Mouse (Mus musculus): ENCODE data around the gene Ntn5. TPM values are rescaled to one million over a fixed set of nuclear protein-coding genes. Genes with fewer than 3 reads are reported as not detected.

The Ntn5 gene
- polyA plus RNA-seq, 1 experiment = 1.7 TPM

DNA sequence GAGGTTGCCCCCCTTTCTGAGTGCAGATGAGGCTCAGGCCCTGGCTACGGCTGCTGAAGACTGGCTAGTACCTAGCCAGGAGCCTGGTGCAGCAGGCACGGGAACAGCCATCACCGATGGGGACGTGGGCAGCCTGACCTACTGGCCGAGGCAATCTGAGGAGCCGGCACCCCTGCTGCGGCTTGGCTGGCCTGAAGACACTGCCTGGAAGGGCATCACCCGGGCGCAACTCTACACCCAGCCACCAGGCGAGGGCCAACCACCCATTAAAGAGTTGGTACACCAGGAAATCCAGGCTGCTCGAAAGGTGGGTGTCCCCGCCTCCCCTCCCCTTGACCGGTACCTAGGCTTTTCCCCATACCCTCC is 38.5 kb downstream of the Ntn5 start:
- no peak for DNase-seq (ENCODE audit: extremely low spot score in 1 of 2, low spot score in 1 of 2)

GRCm38 (mm10) chr7:45723301-45723700 is 39.5 kb downstream of the Ntn5 start:
- no peak for DNase-seq (ENCODE audit: extremely low spot score in 1 of 2, low spot score in 1 of 2)

GRCm38 (mm10) chr7:45723781-45724180 is 40.0 kb downstream of the Ntn5 start:
- no peak for DNase-seq (ENCODE audit: extremely low spot score in 1 of 2, low spot score in 1 of 2)

- DNase-seq (ENCODE audit: extremely low spot score in 1 of 2, low spot score in 1 of 2) = no peak
These were observed 41.3 kb downstream of the Ntn5 start for GRCm38 (mm10) chr7:45725151-45725550.

DNA sequence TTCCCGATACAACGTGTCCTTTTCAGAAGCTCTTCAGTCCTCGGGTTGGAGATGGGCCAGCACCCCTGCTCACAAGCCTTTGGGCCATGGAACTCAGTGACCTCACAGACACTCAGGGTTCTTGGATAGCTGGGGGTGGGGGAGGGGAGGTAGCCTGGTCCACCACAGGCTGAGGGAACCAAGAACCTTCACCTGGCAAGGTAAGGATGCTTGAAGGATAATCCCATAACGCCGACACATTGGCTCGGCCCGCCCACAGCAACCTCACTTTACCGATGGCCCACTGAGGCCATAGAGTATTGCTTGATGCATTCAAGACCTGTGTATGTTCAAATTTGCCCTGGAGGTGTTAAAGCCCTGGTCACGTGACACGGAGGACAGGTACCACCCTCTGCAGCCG is 41.9 kb downstream of the Ntn5 start, which contains the start of gene Spaca4:
Gene Spaca4, minus strand, starts transcription at position 101 of the 400 bp plus-strand sequence.
- no peak for DNase-seq (ENCODE audit: extremely low spot score in 1 of 2, low spot score in 1 of 2)

DNA sequence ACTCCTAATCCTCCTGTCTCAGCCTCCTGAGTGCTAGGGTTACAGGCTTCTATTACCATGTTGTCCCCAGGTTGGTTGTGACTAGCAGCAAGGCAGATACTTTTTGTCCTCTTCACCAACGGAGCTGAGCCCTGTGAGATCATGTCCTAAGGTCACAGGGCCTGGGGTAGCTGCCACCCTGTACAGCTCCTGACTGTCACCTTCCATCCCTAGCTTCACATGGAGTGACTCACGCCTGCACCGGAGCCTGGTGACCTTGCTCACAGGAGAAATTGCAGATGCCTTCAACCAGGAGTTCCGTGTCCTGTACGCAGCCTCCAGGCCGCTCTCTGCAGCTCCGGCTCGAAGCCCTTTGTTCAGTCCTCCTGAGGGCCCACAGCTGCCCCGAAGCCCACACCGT is 42.6 kb downstream of the Ntn5 start:
- no peak for DNase-seq (ENCODE audit: extremely low spot score in 1 of 2, low spot score in 1 of 2)

DNA sequence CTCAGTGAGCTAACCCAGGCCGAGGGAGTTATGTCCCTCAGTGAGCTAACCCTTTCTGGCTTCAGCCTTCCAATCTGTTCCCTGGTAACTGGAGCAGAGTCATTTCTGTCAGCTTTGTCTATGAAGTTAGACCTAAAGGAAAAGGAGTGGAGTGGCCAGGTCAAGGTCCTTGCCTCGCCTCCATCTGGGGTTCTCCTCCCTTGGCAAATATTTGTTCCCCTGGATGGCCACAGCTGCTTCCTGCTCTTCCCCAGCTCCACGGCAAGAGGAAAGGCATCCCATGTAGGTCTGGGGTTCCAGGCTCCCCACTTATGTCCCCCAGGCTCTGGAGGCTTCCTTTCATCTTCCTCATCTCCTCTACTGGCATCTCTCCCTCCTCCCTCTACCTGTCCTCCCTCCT is 43.8 kb downstream of the Ntn5 start:
- no peak for DNase-seq (ENCODE audit: extremely low spot score in 1 of 2, low spot score in 1 of 2)

DNA sequence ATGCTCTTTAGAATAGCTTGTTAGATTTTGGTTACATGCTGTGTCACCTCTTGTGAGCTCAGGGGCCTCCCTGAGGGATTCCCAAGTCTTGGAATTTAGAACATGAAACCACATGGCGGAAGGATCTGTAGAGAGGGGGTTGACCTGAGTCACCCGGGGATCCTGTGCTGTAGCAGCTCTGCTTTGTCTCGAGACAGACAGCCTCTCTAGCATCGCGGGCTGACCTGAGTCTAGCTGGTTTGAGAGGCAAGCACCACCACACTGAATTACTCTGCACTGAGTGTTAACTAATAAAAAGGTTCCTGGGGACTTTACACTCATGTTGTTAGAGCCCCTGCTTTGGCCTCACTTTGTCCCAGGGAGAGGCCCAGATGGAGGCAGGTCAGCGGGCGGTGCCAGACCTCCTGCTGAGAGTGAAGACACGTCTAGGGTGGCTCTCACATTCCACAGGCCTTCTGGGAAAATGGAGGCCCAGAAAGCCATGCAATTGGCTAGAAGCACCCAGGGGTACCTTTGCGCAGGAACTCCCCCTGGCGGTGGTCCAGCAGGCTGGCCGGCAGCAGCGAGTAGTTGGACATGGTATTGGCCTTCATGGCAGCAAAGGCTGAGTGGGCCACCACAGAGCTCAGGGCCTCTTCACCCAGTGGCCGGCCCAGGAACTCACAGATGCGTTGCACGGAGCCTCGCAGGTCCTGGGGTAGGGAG is 47.1 kb downstream of the Ntn5 start:
- DNase-seq (ENCODE audit: extremely low spot score in 1 of 2, low spot score in 1 of 2) = no peak

DNA sequence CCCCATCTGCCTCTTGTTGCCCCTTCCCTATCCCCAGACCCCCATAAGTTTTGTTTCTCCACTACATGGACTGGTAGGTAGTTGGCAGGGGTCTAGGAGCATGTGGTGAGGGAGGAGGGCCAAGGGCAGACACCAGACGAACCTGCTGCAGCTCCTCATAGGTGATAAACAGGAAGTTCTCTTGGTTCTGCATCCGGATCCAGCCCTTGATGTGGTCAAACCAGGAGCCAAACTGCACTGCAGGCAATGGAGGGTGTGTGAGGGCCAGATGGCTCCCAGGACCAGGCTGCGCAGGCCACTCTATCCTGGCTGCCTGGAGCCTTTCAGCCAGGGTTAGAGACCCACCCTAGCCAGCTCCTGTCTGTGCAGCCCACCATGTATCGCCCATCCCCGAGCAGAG is 49.7 kb downstream of the Ntn5 start:
- no peak for DNase-seq (ENCODE audit: extremely low spot score in 1 of 2, low spot score in 1 of 2)

- peak; percentile 63 to 94 for DNase-seq (ENCODE audit: extremely low spot score in 1 of 2, low spot score in 1 of 2)
These were observed 55.4 kb downstream of the Ntn5 start for GRCm38 (mm10) chr7:45739162-45739763.

DNA sequence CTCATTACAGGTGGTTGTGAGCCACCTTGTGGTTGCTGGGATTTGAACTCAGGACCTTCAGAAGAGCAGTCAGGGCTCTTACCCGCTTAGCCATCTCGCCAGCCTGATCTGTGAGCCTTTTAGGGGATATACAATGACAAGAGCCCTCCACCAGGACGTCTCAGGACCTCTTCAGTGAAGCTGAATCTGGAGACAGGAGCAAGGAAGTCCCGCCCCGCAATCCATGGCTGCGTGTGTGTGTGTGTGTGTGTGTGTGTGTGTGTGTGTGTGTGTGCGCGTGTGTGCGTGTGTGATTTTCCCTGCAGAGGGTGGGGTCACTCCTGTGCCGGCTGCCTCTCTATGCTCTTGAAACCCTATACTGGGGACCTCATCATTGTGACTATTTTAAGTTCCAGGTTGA is 56.0 kb downstream of the Ntn5 start:
- no peak for DNase-seq (ENCODE audit: extremely low spot score in 1 of 2, low spot score in 1 of 2)

- DNase-seq (ENCODE audit: extremely low spot score in 1 of 2, low spot score in 1 of 2) = peak in 1 of 2 experiments; percentile 36
These were observed 57.5 kb downstream of the Ntn5 start for GRCm38 (mm10) chr7:45741308-45741707.

- DNase-seq (ENCODE audit: extremely low spot score in 1 of 2, low spot score in 1 of 2) = peak in 1 of 2 experiments; percentile 53
These were observed 58.0 kb downstream of the Ntn5 start for GRCm38 (mm10) chr7:45741777-45742176.

- DNase-seq (ENCODE audit: extremely low spot score in 1 of 2, low spot score in 1 of 2) = peak; percentile 82 to 90
These were observed 58.5 kb downstream of the Ntn5 start for GRCm38 (mm10) chr7:45742338-45742737.

Other genes starting within 250 kb of the Ntn5 start
- gene Gys1, start 249.2 kb upstream of the Ntn5 start, polyA plus RNA-seq (2012; rRNA removed) = 20.5 and 20.9 TPM in 2 replicates
- gene Ruvbl2, start 245.9 kb upstream of the Ntn5 start, polyA plus RNA-seq (2012; rRNA removed) = 46.9 and 47.2 TPM in 2 replicates
- 647 and 719 TPM in 2 replicates for gene Ftl1, start 224.1 kb upstream of the Ntn5 start, polyA plus RNA-seq (2012; rRNA removed)
- gene Bax, start 217.1 kb upstream of the Ntn5 start, polyA plus RNA-seq (2012; rRNA removed) = 108 and 110 TPM in 2 replicates
- gene Tulp2, start 202.1 kb upstream of the Ntn5 start, polyA plus RNA-seq (2012; rRNA removed) = 0.12 and 0.17 TPM in 2 replicates
- 0.23 TPM in 1 of 2 replicates, not detected in the other for gene Gm45808, start 197.2 kb upstream of the Ntn5 start, polyA plus RNA-seq (2012; rRNA removed)
- gene Dhdh, start 195.2 kb upstream of the Ntn5 start, polyA plus RNA-seq (2012; rRNA removed) = 8.0 and 8.8 TPM in 2 replicates
- 88.5 and 103 TPM in 2 replicates for gene Nucb1, start 173.6 kb upstream of the Ntn5 start, polyA plus RNA-seq (2012; rRNA removed)
- gene Ppp1r15a, start 157.8 kb upstream of the Ntn5 start, polyA plus RNA-seq (2012; rRNA removed) = 19.9 and 20.3 TPM in 2 replicates
- 5.4 and 8.5 TPM in 2 replicates for gene Plekha4, start 157.7 kb upstream of the Ntn5 start, polyA plus RNA-seq (2012; rRNA removed)
- 0.34 and 0.53 TPM in 2 replicates for gene Hsd17b14, start 129.1 kb upstream of the Ntn5 start, polyA plus RNA-seq (2012; rRNA removed)
- gene Bcat2, start 113.9 kb upstream of the Ntn5 start, polyA plus RNA-seq (2012; rRNA removed) = 22.6 and 23.2 TPM in 2 replicates
- not detected in 2 replicates for gene Fgf21, start 68.5 kb upstream of the Ntn5 start, polyA plus RNA-seq (2012; rRNA removed)
- 0.08 TPM in 2 replicates for gene Fut1, start 66.7 kb upstream of the Ntn5 start, polyA plus RNA-seq (2012; rRNA removed)
- 0.08 and 0.10 TPM in 2 replicates for gene Izumo1, start 62.2 kb upstream of the Ntn5 start, polyA plus RNA-seq (2012; rRNA removed)
- gene Rasip1, start 56.5 kb upstream of the Ntn5 start, polyA plus RNA-seq (2012; rRNA removed) = 7.2 and 7.3 TPM in 2 replicates
- 5.9 and 6.6 TPM in 2 replicates for gene Mamstr, start 44.0 kb upstream of the Ntn5 start, polyA plus RNA-seq (2012; rRNA removed)
- gene Fut2, start 17.6 kb upstream of the Ntn5 start, polyA plus RNA-seq (2012; rRNA removed) = 0.13 and 0.16 TPM in 2 replicates
- gene Sec1, start 10.4 kb downstream of the Ntn5 start, polyA plus RNA-seq (2012; rRNA removed) = 1.4 TPM in 2 replicates
- gene Car11, start 15.8 kb downstream of the Ntn5 start, polyA plus RNA-seq (2012; rRNA removed) = 283 and 318 TPM in 2 replicates
- gene Dbp, start 21.1 kb downstream of the Ntn5 start, polyA plus RNA-seq (2012; rRNA removed) = 208 and 221 TPM in 2 replicates
- gene Rpl18, start 31.4 kb downstream of the Ntn5 start, polyA plus RNA-seq (2012; rRNA removed) = 280 and 304 TPM in 2 replicates
- 22.4 and 23.3 TPM in 2 replicates for gene Sphk2, start 34.0 kb downstream of the Ntn5 start, polyA plus RNA-seq (2012; rRNA removed)
- gene Fam83e, start 37.2 kb downstream of the Ntn5 start, polyA plus RNA-seq (2012; rRNA removed) = 0.18 and 0.21 TPM in 2 replicates
- gene Spaca4, start 41.8 kb downstream of the Ntn5 start, polyA plus RNA-seq (2012; rRNA removed) = not detected in 2 replicates
- 170 and 198 TPM in 2 replicates for gene Lmtk3, start 99.7 kb downstream of the Ntn5 start, polyA plus RNA-seq (2012; rRNA removed)
- 15.2 and 17.7 TPM in 2 replicates for gene Sult2b1, start 100.6 kb downstream of the Ntn5 start, polyA plus RNA-seq (2012; rRNA removed)
- gene Cyth2, start 130.6 kb downstream of the Ntn5 start, polyA plus RNA-seq (2012; rRNA removed) = 158 and 167 TPM in 2 replicates
- 2.1 and 2.6 TPM in 2 replicates for gene Kcnj14, start 140.8 kb downstream of the Ntn5 start, polyA plus RNA-seq (2012; rRNA removed)
- gene Grwd1, start 146.9 kb downstream of the Ntn5 start, polyA plus RNA-seq (2012; rRNA removed) = 17.9 TPM in 2 replicates
- 95.1 and 121 TPM in 2 replicates for gene Kdelr1, start 188.8 kb downstream of the Ntn5 start, polyA plus RNA-seq (2012; rRNA removed)
- 15.5 and 17.7 TPM in 2 replicates for gene Grin2d, start 194.4 kb downstream of the Ntn5 start, polyA plus RNA-seq (2012; rRNA removed)
- gene Syngr4, start 212.7 kb downstream of the Ntn5 start, polyA plus RNA-seq (2012; rRNA removed) = 0.15 TPM in 1 of 2 replicates, not detected in the other
- gene Tmem143, start 212.9 kb downstream of the Ntn5 start, polyA plus RNA-seq (2012; rRNA removed) = 32.5 and 33.6 TPM in 2 replicates
- 15.1 and 15.2 TPM in 2 replicates for gene Emp3, start 237.4 kb downstream of the Ntn5 start, polyA plus RNA-seq (2012; rRNA removed)
- 5.1 and 5.3 TPM in 2 replicates for gene Ccdc114, start 240.1 kb downstream of the Ntn5 start, polyA plus RNA-seq (2012; rRNA removed)